ENCODE assay signal across 14 mouse cellular contexts in the genomic region with DNA sequence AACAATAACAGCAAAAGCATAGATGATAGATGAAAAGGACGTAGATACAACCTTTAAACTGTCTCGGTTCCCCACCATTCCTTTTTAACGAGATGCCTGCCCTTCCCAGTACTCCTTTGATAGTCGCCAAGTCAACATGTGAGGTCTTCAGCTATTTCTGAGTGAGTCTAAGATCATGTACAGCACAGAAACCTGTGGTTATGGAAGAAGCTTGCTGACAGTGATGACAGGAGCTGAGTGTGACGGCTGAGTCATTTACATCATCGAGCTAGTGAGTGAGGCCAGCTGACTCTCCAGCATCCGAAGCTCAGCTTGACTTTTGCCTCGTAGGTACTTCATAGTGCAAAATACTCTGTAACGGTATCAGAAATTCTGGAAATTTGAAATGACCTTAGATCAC.
DNase-seq lines count a peak whose midpoint lies in the region.
"Had no signal": no experiment of that assay in that cellular context is flagged by ENCODE, and none has a peak within 500 bp of the region (broad histone marks: within the 10 kb centered on the region; RNA-seq: fewer than 3 reads in every experiment).

No protein-coding gene starts in this region.

- intact Hi-C loops in heart, postnatal 10 days (cut with DNase I) = no loop called here

- peak; percentile 29 for DNase-seq in adrenal gland, postnatal 10 days
- DNase-seq in adrenal gland, adult 8-10 months = no peak
- peak; percentile 83 for DNase-seq in 3T3-L1 (ENCODE audit: low read depth, low spot score)
- DNase-seq in adrenal gland, postnatal 36 days = peak; percentile 39 to 45
- peak; percentile 49 to 58 for DNase-seq in heart, postnatal 10 days
- DNase-seq in urinary bladder, adult 2 months (ENCODE audit: low spot score) = no peak
- DNase-seq in neural tube, embryonic 10.5 days (ENCODE audit: extremely low spot score, low spot score) = no peak
- DNase-seq: cerebellum, adult 18-20 months; cerebellum, postnatal 36 days; gastrocnemius, adult 2 months; kidney, postnatal 25 days; lung, embryonic 14.5 days; thymus, adult 18-20 months; thymus, postnatal 36 days had no signal

Comparison
In these comparisons a context has a peak if more than half of its experiments do, and no peak if none do; other contexts are left out.
1. DNase-seq: peak in adrenal gland, postnatal 10 days (single experiment), 3T3-L1 (single experiment), adrenal gland, postnatal 36 days (2 of 2) and heart, postnatal 10 days (2 of 2); none in adrenal gland, adult 8-10 months (single experiment), urinary bladder, adult 2 months (single experiment) and neural tube, embryonic 10.5 days (single experiment).